Mouse (Mus musculus) adrenal gland (tissue): Measurements from ENCODE around the gene St6galnac5.

ENCODE experiments used
- intact Hi-C: fragments of 180-260 bp; cut with DNase I; formaldehyde crosslinking; loops from one replicate; pipeline ENCODE4 v1.15.1; 2025

St6galnac5 gene

GRCm38 (mm10) chr3:152951634-152952545 lies 30.2 kb downstream of the St6galnac5 start:
- intact Hi-C loops, result no loop called here

GRCm38 (mm10) chr3:152950914-152951313 lies 31.1 kb downstream of the St6galnac5 start:
- intact Hi-C loops, result no loop called here

- intact Hi-C loops, result no loop called here
Observed at GRCm38 (mm10) chr3:152950299-152950698, 31.7 kb downstream of the St6galnac5 start.

GRCm38 (mm10) chr3:152949233-152949777 lies 32.7 kb downstream of the St6galnac5 start:
- intact Hi-C loops, result no loop called here

GRCm38 (mm10) chr3:152948556-152948955 lies 33.5 kb downstream of the St6galnac5 start:
- intact Hi-C loops, result no loop called here

- intact Hi-C loops, result no loop called here
Observed at GRCm38 (mm10) chr3:152947031-152947640, 34.9 kb downstream of the St6galnac5 start.

- intact Hi-C loops, result no loop called here
Observed at GRCm38 (mm10) chr3:152944766-152945165, 37.3 kb downstream of the St6galnac5 start.

- intact Hi-C loops, result no loop called here
Observed at GRCm38 (mm10) chr3:152942985-152943384, 39.1 kb downstream of the St6galnac5 start.

- intact Hi-C loops, result no loop called here
Observed at GRCm38 (mm10) chr3:152941671-152942070, 40.4 kb downstream of the St6galnac5 start.

- intact Hi-C loops, result no loop called here
Observed at GRCm38 (mm10) chr3:152936313-152936712, 45.7 kb downstream of the St6galnac5 start.

- intact Hi-C loops, result no loop called here
Observed at GRCm38 (mm10) chr3:152933737-152934136, 48.3 kb downstream of the St6galnac5 start.

GRCm38 (mm10) chr3:152932544-152932943 lies 49.5 kb downstream of the St6galnac5 start:
- intact Hi-C loops, result no loop called here

- intact Hi-C loops, result no loop called here
Observed at GRCm38 (mm10) chr3:152932096-152932495, 50.0 kb downstream of the St6galnac5 start.

GRCm38 (mm10) chr3:152931354-152931753 lies 50.7 kb downstream of the St6galnac5 start:
- intact Hi-C loops, result no loop called here

GRCm38 (mm10) chr3:152929788-152930281 lies 52.2 kb downstream of the St6galnac5 start:
- intact Hi-C loops, result no loop called here

- intact Hi-C loops, result no loop called here
Observed at GRCm38 (mm10) chr3:152929256-152929787, 52.7 kb downstream of the St6galnac5 start.

- intact Hi-C loops, result no loop called here
Observed at GRCm38 (mm10) chr3:152928287-152928975, 53.6 kb downstream of the St6galnac5 start.

- intact Hi-C loops, result no loop called here
Observed at GRCm38 (mm10) chr3:152926166-152926565, 55.9 kb downstream of the St6galnac5 start.

GRCm38 (mm10) chr3:152925364-152925763 lies 56.7 kb downstream of the St6galnac5 start:
- intact Hi-C loops, result no loop called here

- intact Hi-C loops, result no loop called here
Observed at GRCm38 (mm10) chr3:152923530-152923929, 58.5 kb downstream of the St6galnac5 start.

- intact Hi-C loops, result no loop called here
Observed at GRCm38 (mm10) chr3:152920365-152920764, 61.7 kb downstream of the St6galnac5 start.
